Mouse (Mus musculus): ENCODE results near the gene Gm20388.

- TF ChIP-seq POLR2A (IDR thresholded peaks at IDR 0.05; ENCODE audit: borderline replicate concordance, control insufficient read depth, low read depth, low read length), result no peak
- no peak for TF ChIP-seq CTCF (IDR thresholded peaks at IDR 0.05; ENCODE audit: control insufficient read depth, insufficient read depth, low read length)
Measured at GRCm38 (mm10) chr8:120997926-120998325, 1087.3 kb downstream of the Gm20388 start.

Data from bone marrow, adult 2 months (tissue).